Mouse (Mus musculus): ENCODE measurements around the gene Id3.

DNA sequence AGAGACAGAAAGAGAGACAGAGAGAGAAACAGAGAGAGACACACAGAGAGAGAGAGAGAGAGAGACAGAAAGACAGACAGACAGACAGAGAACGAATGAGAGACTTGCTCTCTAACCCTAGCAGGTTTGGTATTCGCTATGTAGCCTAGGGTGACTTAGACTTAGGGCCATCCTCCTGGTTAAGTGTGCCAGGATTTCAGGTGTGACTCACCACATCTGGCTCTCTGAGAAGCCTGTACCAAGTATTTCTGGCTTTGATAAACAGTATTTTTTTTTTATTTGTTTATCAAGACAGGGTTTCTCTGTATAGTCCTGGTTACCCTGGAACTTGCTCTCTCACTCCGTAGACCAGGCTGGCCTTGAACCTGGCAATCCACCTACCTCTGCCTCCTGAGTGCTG is 24.4 kb downstream of the Id3 start:
- no peak for TF ChIP-seq CTCF (conservative IDR thresholded peaks at IDR 0.05; ENCODE audit: low read length)
- TF ChIP-seq POU5F1 (IDR thresholded peaks at IDR 0.05; ENCODE audit: borderline replicate concordance, low read length): no peak
- no peak for TF ChIP-seq NANOG (IDR thresholded peaks at IDR 0.05; ENCODE audit: borderline replicate concordance, low read length)
